Mouse (Mus musculus) spleen, adult 18-20 months (tissue): ENCODE results near the gene Dpep3.
"Not testable (repeated sequence)": the region's sequence is repeated elsewhere in the genome, so short reads cannot be mapped to it uniquely, and the experiment has no call there.

Source experiments
- DNase-seq, 2 experiments: peaks; one replicate each; pipeline ENCODE4 v3.0.0; 2022; ENCODE audit warnings: mixed read lengths in 2 of 2

Gene Dpep3

DNA sequence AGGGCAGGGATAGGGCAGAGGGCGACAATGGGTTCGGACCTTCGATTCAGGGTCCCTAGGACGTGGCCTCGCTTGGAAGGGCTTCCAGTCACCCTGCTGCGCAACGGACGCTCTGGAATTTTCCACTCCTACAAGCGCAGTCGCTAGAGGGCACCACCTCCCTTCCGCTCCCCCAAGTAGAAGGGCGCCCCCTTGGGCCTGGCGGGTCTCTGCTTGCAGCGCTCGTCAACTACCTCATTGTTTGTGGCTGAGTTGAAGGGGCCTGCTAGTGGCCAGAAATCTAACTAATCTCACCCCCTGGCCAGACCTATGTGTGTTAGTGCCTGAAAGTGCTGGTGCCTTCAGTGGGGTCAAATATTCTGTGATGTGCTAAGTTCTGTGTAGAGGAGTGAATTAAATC lies at the start of gene Dpep3:
TSS of gene Dpep3 (minus strand) at position 105 of the 400 bp plus-strand sequence.
- no peak for DNase-seq

DNA sequence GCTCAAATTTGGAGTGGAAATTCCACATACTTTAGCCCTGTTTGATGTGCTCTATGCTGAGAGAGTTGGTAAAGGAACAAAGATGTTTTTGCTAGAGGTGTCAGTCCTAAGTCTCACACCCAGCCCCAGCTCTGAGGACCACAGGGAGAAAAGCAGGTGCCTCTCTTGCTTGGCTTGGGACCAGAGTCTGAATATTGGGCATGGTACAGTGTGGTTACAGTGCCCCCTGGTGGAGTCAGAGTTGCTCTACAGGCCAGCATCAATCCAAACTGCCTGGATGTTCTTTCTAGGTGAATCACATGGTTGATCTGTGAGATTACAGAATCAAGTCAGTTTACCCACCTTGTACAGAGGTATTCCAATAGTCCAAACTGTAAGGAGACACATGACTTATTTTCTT lies 43.3 kb upstream of the Dpep3 start:
- peak; percentile 52 to 79 for DNase-seq

DNA sequence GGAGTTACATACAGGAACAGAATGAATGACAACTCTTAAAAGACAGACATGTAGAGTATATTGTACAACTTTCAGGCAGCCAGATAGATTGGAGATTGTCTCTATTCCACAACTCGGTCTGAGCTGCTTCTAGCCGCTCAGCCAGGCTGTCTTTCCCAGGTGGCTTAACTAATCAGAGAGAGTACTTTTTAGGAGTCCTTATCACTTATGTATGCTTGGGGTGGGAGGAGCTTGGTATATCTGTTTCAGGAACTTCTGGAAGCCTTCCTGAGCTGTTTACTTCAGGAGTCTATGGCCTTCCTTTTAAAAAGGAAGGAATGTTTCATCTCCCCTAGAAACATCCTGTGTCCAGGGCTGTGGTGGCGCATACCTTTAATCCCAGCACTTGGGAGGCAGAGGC lies 38.8 kb upstream of the Dpep3 start:
- no peak for DNase-seq

DNA sequence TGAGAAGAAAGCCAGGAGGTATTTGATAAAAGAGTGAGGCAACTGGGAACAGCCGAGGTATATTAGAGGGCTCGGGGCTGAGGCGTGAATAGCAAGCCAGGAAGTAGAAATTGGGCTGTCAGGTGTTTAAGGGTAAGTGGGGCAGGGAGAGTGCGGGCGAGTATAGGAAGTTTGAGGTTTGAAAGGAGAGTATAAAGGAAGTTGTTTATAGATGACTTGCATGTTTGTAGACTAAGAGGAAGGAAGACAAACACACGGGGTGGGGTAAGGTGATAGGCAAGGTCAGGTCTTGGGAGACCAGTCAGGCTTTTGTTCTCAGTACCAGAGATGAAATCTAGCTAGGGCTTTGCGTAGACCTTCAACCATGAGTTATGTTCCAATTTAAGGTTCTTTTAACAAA lies 37.9 kb upstream of the Dpep3 start:
- DNase-seq: no peak

DNA sequence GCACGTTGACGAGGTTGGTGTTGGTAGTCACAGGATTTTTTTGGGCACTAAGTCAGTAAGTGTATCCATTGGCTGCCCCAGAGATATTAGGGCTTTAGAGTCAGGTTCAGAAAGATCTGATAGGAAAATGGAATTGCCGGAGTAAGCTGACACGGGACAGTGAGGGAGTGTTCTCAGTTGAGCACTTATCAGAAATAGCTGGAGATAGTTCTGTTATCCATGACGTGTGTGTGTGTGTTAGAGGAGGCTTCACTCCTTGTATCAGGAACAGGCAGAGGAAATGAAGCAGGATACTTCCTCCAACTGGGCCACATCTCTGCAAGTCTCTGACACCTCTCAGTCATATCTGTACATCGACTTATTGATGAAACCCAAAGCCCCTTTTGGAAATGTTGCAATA lies 37.1 kb upstream of the Dpep3 start:
- DNase-seq: no peak

DNA sequence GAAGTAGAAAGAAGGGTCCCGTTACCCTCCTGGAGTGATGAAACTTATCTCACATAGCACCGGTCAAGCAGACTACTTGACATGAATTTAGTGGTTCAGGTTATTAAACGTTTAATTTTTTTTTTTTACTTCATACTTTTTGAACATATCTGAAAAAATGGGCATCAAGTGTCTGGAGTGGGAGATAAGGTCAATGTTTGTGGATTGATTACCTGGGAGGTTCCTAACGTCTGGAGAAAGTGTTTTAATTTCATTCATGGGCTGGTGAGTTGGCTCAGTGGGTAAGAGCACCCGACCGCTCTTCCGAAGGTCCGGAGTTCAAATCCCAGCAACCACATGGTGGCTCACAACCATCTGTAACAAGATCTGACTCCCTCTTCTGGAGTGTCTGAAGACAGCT lies 33.0 kb upstream of the Dpep3 start:
- DNase-seq: not testable (repeated sequence)

DNA sequence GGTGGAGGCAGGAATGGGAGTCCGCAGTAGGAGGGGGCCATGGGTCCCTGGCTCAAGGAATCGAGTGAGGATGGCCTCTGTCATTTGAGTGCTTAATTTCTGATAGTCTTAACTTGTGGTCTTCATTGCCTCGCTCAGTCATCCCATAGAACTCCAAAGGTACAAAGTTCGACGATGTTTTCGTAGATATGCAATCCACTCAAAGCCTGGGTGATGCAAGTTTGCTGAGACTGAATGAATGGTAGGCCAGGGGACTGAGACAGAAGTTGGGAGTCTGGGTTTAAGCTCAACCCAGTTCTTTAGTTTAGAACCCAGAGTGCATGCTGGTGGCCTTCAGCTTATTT lies 32.4 kb upstream of the Dpep3 start, which contains the start of gene Ddx28:
TSS of gene Ddx28 (minus strand) at position 240 of the 344 bp plus-strand sequence.
- no peak for DNase-seq

DNA sequence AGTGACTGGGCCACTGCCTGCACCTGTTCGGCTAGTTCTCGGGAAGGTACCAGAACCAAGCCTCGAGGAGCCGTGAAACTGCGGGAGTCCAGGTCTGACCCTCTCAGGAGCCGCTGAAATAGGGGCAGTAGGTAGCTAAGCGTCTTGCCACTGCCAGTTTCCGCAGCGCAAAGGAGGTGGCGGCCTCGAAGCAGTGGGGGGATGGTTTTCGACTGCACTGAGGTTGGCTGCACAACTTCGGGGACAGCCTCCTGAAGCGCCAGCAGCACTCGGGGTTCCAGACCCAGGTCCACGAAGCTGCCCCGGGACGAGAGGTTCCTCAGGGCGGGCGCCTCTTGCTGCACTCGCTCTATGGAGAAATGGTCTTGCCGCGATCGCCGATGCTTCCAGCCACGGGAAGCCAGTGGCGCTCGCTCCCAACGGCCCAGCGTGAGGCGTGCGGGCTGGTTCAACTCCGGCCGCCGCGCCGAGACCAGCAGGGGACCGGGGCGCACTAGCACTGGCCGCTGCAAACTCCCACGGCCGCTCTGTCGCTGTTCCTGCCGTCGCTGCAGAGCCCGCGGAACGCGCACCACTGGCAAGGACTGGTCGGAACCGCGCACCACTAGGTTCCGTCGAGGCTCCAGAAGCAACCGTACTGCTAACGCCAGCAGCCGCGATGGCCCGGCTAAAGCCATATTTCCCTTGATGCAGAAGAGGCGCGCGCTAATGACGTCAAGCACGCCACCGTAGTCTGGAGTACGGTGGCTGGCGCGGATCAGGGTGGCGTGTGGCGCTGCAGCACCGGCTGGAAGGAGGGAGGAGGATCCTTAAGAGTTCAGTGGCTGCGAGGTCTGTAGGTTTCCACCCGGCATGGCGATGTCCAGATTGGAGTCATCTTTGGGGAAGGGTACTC lies 31.8 kb upstream of the Dpep3 start:
- peak; percentile 76 to 88 for DNase-seq

DNA sequence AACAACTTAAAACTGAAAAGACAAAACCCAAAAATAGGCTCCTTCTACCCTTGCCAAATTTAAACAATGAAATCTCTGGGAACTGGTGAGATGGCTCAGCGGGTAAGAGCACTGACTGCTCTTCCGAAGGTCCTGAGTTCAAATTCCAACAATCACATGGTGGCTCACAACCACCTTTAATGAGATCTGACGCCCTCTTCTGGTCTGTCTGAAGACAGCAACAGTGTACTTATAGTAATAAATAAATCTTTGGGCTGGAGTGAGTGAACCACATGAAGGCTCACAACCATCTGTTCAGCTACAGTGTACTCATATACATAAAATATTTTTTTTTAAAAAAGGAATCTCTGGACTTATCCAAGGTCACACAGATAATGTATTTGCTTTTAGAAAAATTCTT lies 28.7 kb upstream of the Dpep3 start:
- DNase-seq: not testable (repeated sequence)

DNA sequence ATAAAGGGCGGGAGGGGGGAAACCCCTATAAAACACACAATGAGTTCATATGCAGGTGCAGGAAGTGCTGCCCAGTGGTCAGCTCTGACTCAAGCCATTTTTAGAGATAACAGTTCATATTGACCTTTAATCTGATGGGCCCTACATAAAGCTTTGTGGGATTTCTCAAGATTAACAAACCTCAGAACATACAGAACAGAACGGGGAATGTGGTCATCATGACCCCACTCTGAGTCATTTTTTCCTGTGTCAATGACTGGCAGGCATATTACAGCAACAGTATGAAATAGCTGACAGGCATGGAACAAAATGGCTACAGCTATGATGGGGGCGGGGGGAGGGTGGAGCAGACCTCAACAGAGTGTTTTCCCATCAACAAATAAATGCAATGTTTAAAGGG lies 27.9 kb upstream of the Dpep3 start:
- no peak for DNase-seq

DNA sequence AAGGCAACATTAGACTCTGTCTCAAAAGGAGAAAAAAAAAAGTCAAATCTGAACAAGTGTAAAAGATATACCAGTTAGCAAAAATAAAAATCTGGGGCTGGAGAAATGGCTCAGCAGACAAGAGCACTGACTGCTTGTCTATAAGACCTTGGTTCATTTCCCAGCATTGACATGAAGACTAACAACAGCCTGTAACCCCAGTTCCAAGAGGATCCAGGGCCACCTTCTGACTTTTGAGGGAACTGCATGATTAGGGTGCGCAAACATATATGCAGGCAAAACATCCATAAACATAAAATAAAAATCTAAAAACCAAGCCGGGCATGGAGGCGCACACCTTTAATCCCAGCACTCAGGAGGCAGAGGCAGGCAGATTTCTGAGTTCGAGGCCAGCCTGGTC lies 27.2 kb upstream of the Dpep3 start:
- DNase-seq: no peak

DNA sequence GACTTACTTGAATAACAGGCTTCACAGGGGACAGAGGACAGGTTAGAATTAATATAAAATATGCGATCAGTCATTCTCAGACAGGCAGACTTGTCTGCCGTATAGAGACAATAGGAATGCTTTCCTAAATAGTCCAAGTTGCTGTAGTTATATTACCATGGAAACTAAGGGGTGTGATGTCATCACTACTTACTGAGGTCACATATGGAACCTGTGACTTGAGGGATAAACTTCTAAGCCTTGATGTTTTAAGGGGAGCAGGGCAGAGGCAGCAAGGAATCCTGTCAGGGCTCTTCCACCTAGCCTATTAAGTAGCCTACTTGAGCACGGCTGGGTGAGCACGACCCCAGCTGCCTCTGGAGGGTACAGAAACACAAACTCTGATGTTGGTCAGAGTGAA lies 26.6 kb upstream of the Dpep3 start, which contains the start of gene Dpep2nb:
TSS of gene Dpep2nb (minus strand) at position 101 of the 400 bp plus-strand sequence.
- no peak for DNase-seq

DNA sequence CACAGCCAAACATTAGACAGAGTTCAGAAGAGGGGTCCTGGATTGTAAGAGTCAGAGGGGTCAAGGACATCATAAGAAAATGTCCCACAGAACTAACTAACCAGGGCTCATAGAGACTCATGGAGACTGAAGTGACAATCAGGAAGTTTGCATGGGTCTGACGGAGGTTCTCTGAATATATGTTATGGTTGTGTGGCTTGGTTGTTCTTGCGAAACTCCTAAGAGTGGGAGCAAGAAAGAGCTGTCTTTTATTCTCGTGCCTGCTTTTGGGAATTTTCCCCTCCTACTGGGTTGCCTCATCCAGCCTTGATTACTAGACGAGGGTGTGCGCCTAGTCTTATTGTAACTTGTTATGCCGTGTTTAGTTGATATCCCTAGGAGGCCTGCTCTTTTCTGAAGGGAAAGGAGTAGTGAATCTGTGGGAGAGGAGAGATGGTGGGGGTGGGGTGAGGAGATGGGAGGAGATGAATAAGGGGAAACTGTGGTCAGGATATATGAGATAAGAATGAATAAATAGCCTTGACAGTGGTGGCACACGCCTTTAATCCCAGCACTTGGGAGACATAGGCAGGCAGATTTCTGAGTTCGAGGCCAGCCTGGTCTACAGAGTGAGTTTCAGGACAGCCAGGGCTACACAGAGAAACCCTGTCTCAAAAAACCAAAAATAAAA lies 25.4 kb upstream of the Dpep3 start:
- no peak for DNase-seq

DNA sequence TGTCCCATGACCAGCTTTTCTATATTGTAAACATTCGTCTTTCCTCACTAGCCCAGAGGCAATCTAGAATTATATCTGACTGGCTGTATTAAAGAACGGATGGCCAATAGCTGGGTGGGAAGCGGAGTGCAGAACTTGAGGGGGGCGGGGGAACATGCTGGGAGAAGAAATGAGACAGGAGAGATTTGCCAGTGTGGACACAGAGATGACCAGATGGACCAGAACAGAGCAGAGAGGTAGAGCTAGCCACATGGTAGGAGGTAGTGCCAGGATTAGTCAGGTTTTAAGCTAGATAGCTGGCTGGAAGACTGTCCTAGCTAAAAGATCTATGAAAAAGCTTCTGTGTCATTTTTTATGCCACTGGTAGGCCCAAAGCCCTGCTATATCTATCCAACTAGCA lies 22.7 kb upstream of the Dpep3 start:
- no peak for DNase-seq

DNA sequence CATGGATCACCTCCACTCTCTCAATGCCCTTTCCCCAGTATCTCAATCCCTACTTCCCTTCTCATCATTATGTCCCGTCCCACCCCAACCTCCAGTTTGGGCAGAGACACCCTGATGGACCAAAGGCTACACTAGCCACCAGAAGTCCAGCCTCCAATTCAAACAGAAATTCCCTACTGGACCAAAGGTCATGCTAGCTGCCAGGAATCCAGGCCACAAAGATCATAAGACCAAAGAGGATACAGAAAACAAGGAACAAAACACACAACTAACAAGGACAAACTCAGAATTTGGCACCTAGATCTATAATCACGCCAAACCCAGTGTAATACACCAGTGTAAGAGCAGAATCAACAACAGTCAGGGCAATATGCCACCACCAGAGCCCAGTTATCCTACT lies 19.7 kb upstream of the Dpep3 start:
- DNase-seq: no peak

DNA sequence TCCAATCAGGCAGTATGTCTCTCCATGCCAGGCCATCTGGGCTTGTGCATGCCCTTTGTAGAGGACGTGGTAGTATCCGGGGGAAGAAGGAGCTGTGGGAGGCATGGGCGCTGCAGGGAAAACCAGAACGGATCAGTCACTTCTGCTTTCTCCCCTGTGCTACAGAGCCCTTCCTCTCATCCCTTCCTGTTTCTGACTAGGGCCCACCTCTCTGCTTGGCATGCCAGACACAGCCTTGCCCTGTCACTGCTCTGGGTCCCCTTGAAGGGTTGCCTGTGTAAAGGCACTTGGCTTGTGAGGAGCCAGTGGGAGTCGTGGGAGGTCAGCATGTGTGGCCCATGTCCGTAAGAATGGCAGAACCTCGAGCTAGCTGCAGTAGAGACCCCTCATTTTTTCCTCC lies 17.1 kb upstream of the Dpep3 start:
- peak in 1 of 2 experiments; percentile 26 for DNase-seq

DNA sequence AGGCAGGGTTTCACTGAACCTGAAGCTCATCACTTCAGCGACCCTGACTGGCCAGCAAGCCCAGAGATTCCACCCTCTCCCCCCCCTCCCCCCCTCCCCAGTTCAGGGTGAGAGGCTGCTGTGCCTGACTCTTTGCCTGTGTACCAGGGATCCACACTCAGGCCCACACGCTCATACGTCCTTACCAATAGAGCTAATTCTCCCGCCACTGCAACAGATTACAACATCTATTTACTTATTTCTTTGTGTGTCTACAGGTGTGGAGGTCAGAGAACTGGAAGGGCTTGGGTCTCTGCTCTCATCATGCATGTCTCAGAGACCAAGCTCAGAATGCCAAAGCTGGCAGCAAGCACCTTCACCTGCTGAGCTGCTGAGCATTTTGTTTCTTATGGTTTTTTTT lies 14.0 kb upstream of the Dpep3 start:
- no peak for DNase-seq

DNA sequence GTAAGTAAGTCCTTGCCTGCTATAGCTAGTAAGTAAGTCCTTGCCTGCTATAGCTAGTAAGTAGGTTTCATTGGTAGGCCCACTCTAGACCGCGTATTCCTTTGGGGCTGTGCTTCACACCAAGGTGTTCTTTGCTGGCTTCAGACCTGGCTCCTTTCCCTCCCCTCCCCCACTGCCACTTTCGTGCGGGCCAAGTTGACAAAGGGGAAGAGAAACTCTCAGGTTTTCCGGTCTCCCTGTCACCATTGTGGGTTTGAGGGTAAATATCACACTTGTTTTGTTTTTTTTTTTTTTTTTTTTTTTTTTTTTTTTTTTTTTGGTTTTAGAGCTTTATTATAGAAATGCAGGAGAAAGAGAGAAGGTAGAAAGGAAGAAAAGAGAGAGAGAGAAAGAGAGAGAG lies 13.3 kb upstream of the Dpep3 start:
- peak; percentile 77 to 80 for DNase-seq

DNA sequence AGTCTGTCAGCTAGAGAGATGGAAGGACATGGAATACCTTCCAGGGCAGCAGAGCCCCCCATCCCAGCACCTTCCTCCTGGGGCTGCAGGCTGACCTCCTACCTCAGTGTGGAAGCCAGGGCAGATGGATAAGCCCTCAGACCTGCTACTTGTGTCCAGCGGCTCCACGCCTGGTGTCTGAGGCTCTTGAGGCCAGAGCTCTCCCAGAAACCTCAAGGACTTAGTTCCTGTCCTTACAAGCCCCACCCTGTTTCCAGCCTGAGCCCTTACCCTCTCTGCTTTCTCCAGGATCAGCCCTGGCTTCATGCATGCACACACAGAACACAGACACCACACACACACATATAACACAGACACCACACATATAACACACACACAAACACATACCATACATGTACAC lies 12.3 kb upstream of the Dpep3 start:
- DNase-seq: no peak

DNA sequence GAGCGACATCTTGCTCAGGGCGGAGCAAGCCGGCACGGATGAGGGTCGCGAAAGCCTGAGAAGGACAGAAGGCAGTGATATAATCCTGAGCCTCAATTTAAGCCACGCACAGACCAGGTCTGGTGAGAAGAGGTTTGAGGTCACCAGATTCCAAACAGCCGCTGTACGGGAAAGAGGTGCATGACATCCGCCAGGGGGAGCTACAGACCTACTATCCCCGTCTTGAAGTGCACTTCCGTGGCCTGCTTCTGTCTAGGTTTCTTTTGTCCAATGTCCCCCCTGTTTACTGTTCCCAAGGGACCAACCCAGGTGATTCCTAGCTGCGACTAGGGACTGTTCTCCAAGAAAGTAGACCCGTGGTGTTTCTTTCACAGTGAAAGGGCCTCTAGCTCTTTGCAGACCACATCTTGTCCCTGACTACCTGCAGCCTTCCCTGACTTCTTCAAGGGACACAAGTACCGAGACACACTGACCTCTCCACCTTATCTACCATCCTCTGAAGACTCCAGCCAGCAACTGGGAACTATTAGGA lies 11.7 kb upstream of the Dpep3 start, which contains the start of gene Dus2:
TSS of gene Dus2 (plus strand) at position 482 of the 532 bp plus-strand sequence.
- DNase-seq: peak; percentile 60 to 86

DNA sequence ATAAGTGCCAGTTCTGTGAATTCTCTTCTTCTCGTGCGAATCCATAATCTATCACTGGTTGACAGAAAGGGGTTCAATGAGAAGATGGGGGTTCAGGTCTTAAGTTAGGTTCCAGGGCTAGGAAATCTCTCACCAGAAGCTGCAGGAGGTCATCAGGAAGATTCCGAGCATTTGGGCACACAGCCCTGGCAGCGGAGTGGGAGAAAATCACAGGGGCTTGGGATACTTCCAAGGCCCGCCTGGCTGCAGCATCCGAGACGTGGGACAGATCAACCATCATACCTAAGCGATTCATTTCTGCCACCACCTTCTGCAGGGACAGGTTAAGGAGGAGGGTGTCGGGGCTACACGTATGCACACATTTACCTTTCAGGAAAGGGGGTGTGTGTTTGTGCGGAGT lies 9.3 kb upstream of the Dpep3 start:
- no peak for DNase-seq

DNA sequence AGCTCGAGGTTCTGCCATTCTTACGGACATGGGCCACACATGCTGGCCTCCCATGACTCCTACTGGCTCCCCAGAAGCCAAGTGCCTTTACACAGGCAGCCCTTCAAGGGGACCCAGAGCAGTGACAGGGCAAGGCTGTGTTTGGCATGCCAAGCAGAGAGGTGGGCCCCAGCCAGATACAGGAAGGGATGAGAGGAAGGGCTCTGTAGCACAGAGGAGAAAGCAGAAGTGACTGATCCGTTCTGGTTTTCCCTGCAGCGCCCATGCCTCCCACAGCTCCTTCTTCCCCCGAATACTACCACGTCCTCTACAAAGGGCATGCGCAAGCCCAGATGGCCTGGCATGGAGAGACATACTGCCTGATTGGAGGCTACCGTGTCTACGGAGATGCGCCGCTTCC lies 4.2 kb upstream of the Dpep3 start:
- not testable (repeated sequence) for DNase-seq

DNA sequence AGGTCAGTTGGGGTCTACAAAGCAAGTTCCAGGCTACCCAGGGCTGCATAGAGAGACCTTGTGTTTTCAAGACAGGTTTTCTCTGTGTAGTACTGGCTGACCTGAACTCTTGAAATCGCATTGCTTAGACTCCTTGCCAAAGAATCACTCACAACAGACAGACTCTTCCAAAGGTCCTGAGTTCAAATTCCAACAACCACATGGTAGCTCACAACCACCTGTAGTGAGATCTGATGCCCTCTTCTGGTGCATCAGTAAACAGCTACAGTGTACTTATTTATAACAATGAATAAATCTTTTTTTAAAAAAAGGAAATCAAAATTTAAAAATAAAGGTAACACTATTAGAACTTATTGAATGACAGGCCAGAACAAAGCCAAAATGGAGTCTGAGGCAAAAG lies 1.9 kb upstream of the Dpep3 start:
- DNase-seq: no peak

DNA sequence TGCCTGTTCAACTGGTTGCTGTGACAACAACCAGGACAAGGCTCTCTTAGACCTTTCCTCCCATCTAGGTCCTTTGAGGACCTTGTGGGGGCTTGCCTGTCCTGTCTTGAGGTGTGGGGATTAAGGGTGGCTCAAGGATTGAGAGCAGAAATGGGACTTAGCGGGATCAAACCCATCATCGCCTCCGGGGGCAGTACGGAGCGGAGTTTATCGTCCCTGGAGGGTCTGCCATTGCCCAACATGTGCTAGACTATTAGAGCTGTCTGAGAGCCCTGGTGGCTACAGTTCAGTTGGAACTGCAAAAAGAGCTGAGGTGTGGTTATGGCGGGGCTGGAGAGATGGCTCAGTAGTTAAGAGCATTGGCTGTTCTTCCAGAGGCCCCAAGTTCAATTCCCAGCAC lies 3.9 kb downstream of the Dpep3 start:
- DNase-seq: no peak
